Mouse (Mus musculus): ENCODE data around the gene Gm20388.

- TF ChIP-seq CTCF (IDR thresholded peaks at IDR 0.05; ENCODE audit: insufficient read depth, low read depth, low read length) (no peak), POLR2A (IDR thresholded peaks at IDR 0.05; ENCODE audit: insufficient read depth, low read depth, low read length) (no peak)
Measured at GRCm38 (mm10) chr8:122088631-122089030, 2178.0 kb downstream of the Gm20388 start.

Data from olfactory bulb, adult 2 months (tissue).